Mouse (Mus musculus): ENCODE results near the gene Acsl5.

GRCm38 (mm10) chr19:55327510-55327909 lies 75.8 kb downstream of the Acsl5 start:
- TF ChIP-seq CTCF (IDR thresholded peaks at IDR 0.05), result no peak
- no peak for TF ChIP-seq EP300 (IDR thresholded peaks at IDR 0.05)
